Mouse (Mus musculus) limb, embryonic 11.5 days (tissue): ENCODE measurements at regions not wholly inside any gene's neighbourhood (a gene's known extent, or its start where the extent isn't known, plus 50 kb on each side); places are given as distances from the start of the nearest gene placed in this dataset.
A peak's percentile ranks its signal among the peaks of the same experiment; 100 is the strongest.

Experiments used
- ATAC-seq: fragments of 200-750 bp; cut with Nextera tagmentation; 2 replicates; pipeline ENCODE4 v1.8.0; 2017; ENCODE audit warnings: low read depth; ENCODE audit not compliant: insufficient number of reproducible peaks, low FRiP score, low TSS enrichment
- DNase-seq: peaks from one replicate; pipeline ENCODE4 v3.0.0-alpha.2; 2015; ENCODE audit warnings: low spot score
- H3K27ac ChIP-seq: fragments of 300-500 bp; sonication (generic); replicated peaks from 2 replicates; pipeline ENCODE4 v1.5.1; 2014; ENCODE audit warnings: low read depth, mild to moderate bottlenecking, low read length
- H3K27me3 ChIP-seq: fragments of 300-500 bp; sonication (generic); 2 replicates; pipeline ENCODE4 v1.6.1; 2014; ENCODE audit warnings: mild to moderate bottlenecking, low read length, mixed read lengths; ENCODE audit not compliant: control insufficient read depth, insufficient read depth
- H3K36me3 ChIP-seq: fragments of 300-500 bp; sonication (generic); 2 replicates; pipeline ENCODE4 v1.6.1; 2014; ENCODE audit warnings: mild to moderate bottlenecking, low read length, moderate library complexity, mixed read lengths; ENCODE audit not compliant: control insufficient read depth, insufficient read depth
- H3K4me1 ChIP-seq: fragments of 300-500 bp; sonication (generic); 2 replicates; pipeline ENCODE4 v1.6.1; 2014; ENCODE audit warnings: low read length, mixed read lengths; ENCODE audit not compliant: control insufficient read depth, insufficient read depth
- H3K4me2 ChIP-seq: fragments of 300-500 bp; sonication (generic); 2 replicates; pipeline ENCODE4 v1.6.1; 2014; ENCODE audit warnings: low read depth, mild to moderate bottlenecking, moderate library complexity; ENCODE audit not compliant: severe bottlenecking
- H3K4me3 ChIP-seq: fragments of 300-500 bp; sonication (generic); 2 replicates; pipeline ENCODE4 v1.5.1; 2014; ENCODE audit warnings: low read depth, low read length
- H3K9ac ChIP-seq: fragments of 300-500 bp; sonication (generic); 2 replicates; pipeline ENCODE4 v1.6.1; 2014; ENCODE audit warnings: mild to moderate bottlenecking, low read length
- H3K9me3 ChIP-seq: fragments of 300-500 bp; sonication (generic); 2 replicates; pipeline ENCODE4 v1.6.1; 2016; ENCODE audit warnings: low read length; ENCODE audit not compliant: control insufficient read depth
- WGBS: fragments of 180-500 bp; shearing (Covaris S2); extraction: QIAGEN DNeasy Blood & Tissue Kit; methylation state at CpG from one replicate; pipeline ENCODE4 v1.1.7; 2014; 5-methylcytosine and 5-hydroxymethylcytosine counted together

GRCm38 (mm10) chr13:46140006-46140405, 133.5 kb upstream of the Stmnd1 start:
- DNase-seq (no peak), ATAC-seq (no peak)
- H3K27me3 ChIP-seq: no peaks in the 10 kb centered on the region
- H3K9me3 ChIP-seq: no peaks in the 10 kb centered on the region
- no peak overlapping the region for H3K4me2 ChIP-seq
- 91% methylated on average over 3 of the region's 3 CpGs for WGBS
- no peak overlapping the region for H3K27ac ChIP-seq
- H3K9ac ChIP-seq: no peak overlapping the region
- no peaks in the 10 kb centered on the region for H3K4me1 ChIP-seq
- no peak overlapping the region for H3K4me3 ChIP-seq
- H3K36me3 ChIP-seq: no peaks in the 10 kb centered on the region

GRCm38 (mm10) chr13:46139251-46139650, 134.3 kb upstream of the Stmnd1 start:
- WGBS: 82% methylated on average over 5 of the region's 5 CpGs
- H3K9ac ChIP-seq: no peak overlapping the region
- H3K4me1 ChIP-seq: no peaks in the 10 kb centered on the region
- H3K4me2 ChIP-seq: no peak overlapping the region
- H3K36me3 ChIP-seq: no peaks in the 10 kb centered on the region
- H3K4me3 ChIP-seq: no peak overlapping the region
- H3K9me3 ChIP-seq: no peaks in the 10 kb centered on the region
- no peak for DNase-seq
- H3K27ac ChIP-seq: no peak overlapping the region
- no peak for ATAC-seq
- no peaks in the 10 kb centered on the region for H3K27me3 ChIP-seq

GRCm38 (mm10) chr13:46135411-46135810, 138.1 kb upstream of the Stmnd1 start:
- Histone ChIP-seq H3K9ac (no peak overlapping the region), H3K27me3 (no peaks in the 10 kb centered on the region), H3K4me2 (no peak overlapping the region), H3K9me3 (no peaks in the 10 kb centered on the region), H3K36me3 (no peaks in the 10 kb centered on the region), H3K4me1 (no peaks in the 10 kb centered on the region), H3K4me3 (no peak overlapping the region), H3K27ac (no peak overlapping the region)
- ATAC-seq (no peak), DNase-seq (no peak)
- 87% methylated on average over 8 of the region's 8 CpGs for WGBS

GRCm38 (mm10) chr13:46129236-46129855, 144.2 kb upstream of the Stmnd1 start:
- ATAC-seq (no peak), DNase-seq (no peak)
- Histone ChIP-seq H3K9me3 (no peaks in the 10 kb centered on the region), H3K4me1 (no peaks in the 10 kb centered on the region), H3K27me3 (no peaks in the 10 kb centered on the region), H3K9ac (no peak overlapping the region), H3K4me2 (no peak overlapping the region), H3K27ac (no peak overlapping the region), H3K36me3 (no peaks in the 10 kb centered on the region), H3K4me3 (no peak overlapping the region)
- WGBS: 88% methylated on average over 9 of the region's 9 CpGs

- H3K4me2 ChIP-seq: no peak overlapping the region
- H3K4me3 ChIP-seq: no peak overlapping the region
- no peak overlapping the region for H3K9ac ChIP-seq
- H3K27me3 ChIP-seq: no peaks in the 10 kb centered on the region
- WGBS: 48% methylated on average over 3 of the region's 3 CpGs
- H3K27ac ChIP-seq: no peak overlapping the region
- ATAC-seq (no peak), DNase-seq (peak; percentile 22)
- H3K36me3 ChIP-seq: no peaks in the 10 kb centered on the region
- H3K9me3 ChIP-seq: no peaks in the 10 kb centered on the region
- H3K4me1 ChIP-seq: no peaks in the 10 kb centered on the region
Observed at GRCm38 (mm10) chr13:46123446-46123845, 150.1 kb upstream of the Stmnd1 start.

GRCm38 (mm10) chr13:46116576-46116975, 151.8 kb upstream of the Atxn1 start:
- Histone ChIP-seq H3K4me3 (no peak overlapping the region), H3K36me3 (no peaks in the 10 kb centered on the region), H3K27ac (no peak overlapping the region), H3K9me3 (no peaks in the 10 kb centered on the region), H3K9ac (no peak overlapping the region), H3K4me2 (no peak overlapping the region), H3K4me1 (no peaks in the 10 kb centered on the region), H3K27me3 (no peaks in the 10 kb centered on the region)
- WGBS: 84% methylated on average over 4 of the region's 4 CpGs
- ATAC-seq (no peak), DNase-seq (no peak)

GRCm38 (mm10) chr13:46104971-46105370, 140.2 kb upstream of the Atxn1 start:
- Histone ChIP-seq H3K9me3 (no peaks in the 10 kb centered on the region), H3K4me2 (no peak overlapping the region), H3K4me3 (no peak overlapping the region), H3K9ac (no peak overlapping the region), H3K36me3 (no peaks in the 10 kb centered on the region), H3K27me3 (no peaks in the 10 kb centered on the region), H3K4me1 (no peaks in the 10 kb centered on the region), H3K27ac (no peak overlapping the region)
- WGBS: 66% methylated on average over 6 of the region's 6 CpGs
- DNase-seq (no peak), ATAC-seq (no peak)

- no peaks in the 10 kb centered on the region for H3K36me3 ChIP-seq
- H3K9me3 ChIP-seq: no peaks in the 10 kb centered on the region
- no peak overlapping the region for H3K4me3 ChIP-seq
- no peaks in the 10 kb centered on the region for H3K27me3 ChIP-seq
- no peak for ATAC-seq
- DNase-seq: no peak
- 87% methylated on average over 7 of the region's 7 CpGs for WGBS
- no peaks in the 10 kb centered on the region for H3K4me1 ChIP-seq
- no peak overlapping the region for H3K4me2 ChIP-seq
- no peak overlapping the region for H3K27ac ChIP-seq
- no peak overlapping the region for H3K9ac ChIP-seq
Observed at GRCm38 (mm10) chr13:46098621-46099020, 133.8 kb upstream of the Atxn1 start.

GRCm38 (mm10) chr13:46098131-46098530, 133.3 kb upstream of the Atxn1 start:
- Histone ChIP-seq H3K4me3 (no peak overlapping the region), H3K9ac (no peak overlapping the region), H3K4me1 (no peaks in the 10 kb centered on the region), H3K27ac (no peak overlapping the region), H3K9me3 (no peaks in the 10 kb centered on the region), H3K36me3 (no peaks in the 10 kb centered on the region), H3K27me3 (no peaks in the 10 kb centered on the region), H3K4me2 (no peak overlapping the region)
- ATAC-seq (no peak), DNase-seq (no peak)
- 93% methylated on average over 7 of the region's 7 CpGs for WGBS
